Mouse (Mus musculus): ENCODE results near the gene Pfkm.

Pfkm gene

DNA sequence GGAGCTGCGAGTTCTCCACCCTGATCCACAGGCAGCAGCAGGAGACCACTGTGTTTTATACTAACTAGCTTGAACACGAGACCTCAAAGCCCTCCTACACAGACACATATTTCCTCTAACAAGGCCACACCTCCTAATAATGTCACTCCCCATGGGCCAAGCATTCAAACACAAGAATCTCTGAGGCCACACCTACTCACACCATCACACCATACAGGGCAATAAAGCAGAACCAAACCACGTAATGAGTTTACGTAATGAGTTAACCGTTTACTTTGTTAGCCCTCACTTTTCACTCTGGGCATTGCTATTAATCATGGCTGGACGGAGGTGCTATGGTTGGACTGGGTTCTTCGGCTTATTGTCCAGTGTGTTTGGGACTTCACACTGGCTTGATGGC, 47.4 kb downstream of the Pfkm start:
- no peak for DNase-seq (ENCODE audit: low read depth)

- no peak for DNase-seq (ENCODE audit: low read depth)
Measured at GRCm38 (mm10) chr15:98140809-98141208, 48.4 kb downstream of the Pfkm start.

GRCm38 (mm10) chr15:98142515-98142914, 50.1 kb downstream of the Pfkm start:
- DNase-seq (ENCODE audit: low read depth): no peak

DNA sequence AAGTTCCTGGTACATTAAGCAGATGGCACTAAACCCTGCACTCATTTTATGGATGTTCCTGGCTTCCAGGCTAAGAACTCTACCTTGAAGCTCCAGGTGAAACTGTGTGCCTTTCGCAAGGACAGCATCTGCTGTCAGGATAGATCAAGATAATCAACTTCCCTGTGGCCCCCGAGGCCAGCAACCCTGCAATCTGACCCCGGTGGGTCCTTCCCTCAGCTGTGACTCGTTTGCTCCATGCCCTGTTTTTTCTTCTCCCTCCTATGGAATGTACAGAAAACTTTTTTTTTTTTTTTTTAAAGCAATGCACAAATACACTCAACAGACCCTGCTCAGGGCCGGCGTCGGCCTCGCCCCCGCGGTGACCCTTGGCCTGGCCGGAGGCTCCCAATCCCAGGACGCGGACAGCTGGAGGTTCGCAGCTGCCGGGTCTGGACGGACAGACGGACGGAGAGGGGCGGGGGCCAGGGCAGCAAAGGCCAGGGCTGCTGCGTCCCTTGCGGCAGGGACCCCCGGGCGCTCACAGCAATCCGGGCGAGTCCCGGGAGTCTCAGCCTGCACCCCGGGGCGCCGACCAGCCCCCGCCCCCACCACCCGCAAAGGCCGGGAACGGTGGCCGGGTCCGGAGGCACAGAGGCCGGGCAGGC, 52.6 kb downstream of the Pfkm start:
- peak; percentile 8 for DNase-seq (ENCODE audit: low read depth)

GRCm38 (mm10) chr15:98145559-98146181, 53.3 kb downstream of the Pfkm start:
- DNase-seq (ENCODE audit: low read depth): peak; percentile 81

GRCm38 (mm10) chr15:98148356-98148755, 56.0 kb downstream of the Pfkm start:
- no peak for DNase-seq (ENCODE audit: low read depth)

GRCm38 (mm10) chr15:98149166-98149602, 56.8 kb downstream of the Pfkm start:
- no peak for DNase-seq (ENCODE audit: low read depth)

GRCm38 (mm10) chr15:98152916-98153315, 60.5 kb downstream of the Pfkm start:
- DNase-seq (ENCODE audit: low read depth): no peak

- DNase-seq (ENCODE audit: low read depth): peak; percentile 48
Measured at GRCm38 (mm10) chr15:98153625-98154024, 61.2 kb downstream of the Pfkm start.

DNA sequence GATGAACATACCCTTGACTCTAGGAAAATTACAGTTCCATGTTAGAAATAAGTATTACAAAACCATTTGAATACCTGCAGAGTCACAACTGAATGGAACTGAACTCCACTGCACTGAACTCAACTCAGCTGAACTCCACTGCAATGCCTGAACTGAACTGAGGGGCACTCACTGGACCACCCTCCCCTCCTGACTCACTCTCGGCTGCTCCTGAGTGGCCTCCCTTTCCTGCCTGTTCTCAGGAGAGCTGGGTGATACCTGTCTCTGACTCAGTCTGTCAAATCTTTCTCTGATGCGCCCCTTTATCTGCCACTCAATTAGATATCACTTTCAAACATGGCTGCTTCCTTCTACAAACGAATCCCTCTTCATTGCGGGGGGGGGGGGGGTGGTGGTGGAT, 61.8 kb downstream of the Pfkm start:
- no peak for DNase-seq (ENCODE audit: low read depth)

DNA sequence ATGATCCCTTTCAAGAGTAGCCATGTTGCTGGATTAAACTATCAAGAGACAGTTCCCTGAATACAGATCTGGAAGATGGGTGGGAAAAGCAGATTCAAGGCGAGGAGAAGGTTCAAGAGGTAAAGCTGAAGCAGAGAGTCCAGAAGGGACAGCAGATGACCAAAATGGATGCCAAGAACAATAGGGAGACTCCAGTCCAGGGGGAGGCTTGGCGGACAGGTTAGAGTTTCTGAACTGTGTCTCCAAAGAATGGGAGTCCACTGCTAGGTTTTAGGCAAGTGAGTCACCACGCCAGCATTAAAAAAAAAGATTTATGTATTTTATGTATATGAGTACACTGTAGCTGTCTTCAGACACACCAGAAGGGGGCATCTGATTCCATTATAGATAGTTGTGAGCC, 62.2 kb downstream of the Pfkm start:
- DNase-seq (ENCODE audit: low read depth): no peak

- no peak for DNase-seq (ENCODE audit: low read depth)
Measured at GRCm38 (mm10) chr15:98155272-98155671, 62.9 kb downstream of the Pfkm start.

- no peak for DNase-seq (ENCODE audit: low read depth)
Measured at GRCm38 (mm10) chr15:98155944-98156343, 63.6 kb downstream of the Pfkm start.

DNA sequence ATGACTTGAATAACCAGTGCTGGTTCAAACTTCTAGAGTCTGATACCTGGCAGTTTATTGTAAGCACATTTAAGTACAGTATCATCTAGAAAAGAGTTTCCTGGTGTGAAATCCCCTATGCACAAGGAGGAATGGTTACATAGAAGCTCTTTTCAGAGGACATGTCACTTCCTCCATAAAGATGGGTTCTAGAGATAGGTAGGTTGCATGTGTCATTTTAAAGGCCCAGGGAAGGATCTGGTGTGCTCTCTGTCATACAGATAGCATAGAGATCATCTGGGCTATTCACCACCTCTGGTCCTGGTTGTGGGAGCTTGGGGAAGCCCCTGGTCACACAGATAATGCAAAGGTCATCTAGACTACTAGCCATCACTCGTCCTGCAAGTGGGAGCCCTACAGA, 64.9 kb downstream of the Pfkm start:
- DNase-seq (ENCODE audit: low read depth): no peak

- no peak for DNase-seq (ENCODE audit: low read depth)
Measured at GRCm38 (mm10) chr15:98161026-98161805, 68.8 kb downstream of the Pfkm start.

DNA sequence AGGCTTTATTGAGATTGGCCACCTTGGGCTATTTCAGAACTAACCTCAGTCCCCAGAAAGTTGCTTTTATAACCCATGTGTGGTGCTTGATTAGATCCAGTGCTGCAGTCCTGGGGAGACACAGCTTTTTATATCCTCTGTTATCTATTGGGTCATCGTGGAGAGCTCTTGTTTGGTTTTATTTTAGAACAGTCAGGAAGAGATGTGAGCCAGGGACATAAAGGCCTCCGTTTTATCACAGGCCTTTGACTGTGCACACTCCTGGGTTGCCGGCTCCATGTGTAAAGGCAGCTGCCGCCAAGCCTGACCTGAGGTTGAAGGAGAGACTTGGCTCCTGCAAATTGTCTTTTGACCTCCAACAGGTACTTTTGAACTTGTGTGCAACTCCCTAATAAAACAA, 70.2 kb downstream of the Pfkm start:
- DNase-seq (ENCODE audit: low read depth): no peak

DNA sequence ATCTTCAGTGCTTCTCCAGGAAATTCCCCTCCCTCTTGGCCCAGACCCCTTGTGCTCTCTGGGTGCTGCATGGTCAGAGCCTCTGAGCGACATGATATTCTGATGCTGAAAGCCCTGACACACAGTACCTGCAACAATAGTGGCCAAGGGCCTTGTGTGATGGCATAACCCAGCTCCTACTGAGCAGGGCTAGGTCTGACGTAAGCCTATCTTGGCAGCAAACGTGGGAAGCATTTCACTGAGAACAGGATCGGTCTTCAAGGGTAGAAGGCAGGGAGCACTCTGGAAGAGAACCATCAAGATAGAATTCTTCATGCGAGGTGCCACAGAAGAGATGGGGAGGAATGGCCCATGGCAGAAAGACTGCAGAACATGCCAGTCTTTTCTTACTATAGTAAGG, 73.1 kb downstream of the Pfkm start, which contains the start of gene Asb8:
Gene Asb8, minus strand, starts transcription at position 101 of the 400 bp plus-strand sequence.
- no peak for DNase-seq (ENCODE audit: low read depth)

- DNase-seq (ENCODE audit: low read depth): no peak
Measured at GRCm38 (mm10) chr15:98166963-98167644, 74.7 kb downstream of the Pfkm start, which contains the start of gene Ccdc184. Gene Ccdc184 (plus strand): TSS chr15:98167158.

GRCm38 (mm10) chr15:98167645-98168621, 75.5 kb downstream of the Pfkm start:
- DNase-seq (ENCODE audit: low read depth): no peak

- DNase-seq (ENCODE audit: low read depth): no peak
Measured at GRCm38 (mm10) chr15:98168622-98169004, 76.2 kb downstream of the Pfkm start.

- DNase-seq (ENCODE audit: low read depth): no peak
Measured at GRCm38 (mm10) chr15:98170365-98170764, 78.0 kb downstream of the Pfkm start.

Measured in c-Kit-positive CD71-positive TER-119-negative erythroid progenitor cells, embryonic 14.5 days (primary cell).